Mouse (Mus musculus): ENCODE measurements around the gene Vamp2.

DNA sequence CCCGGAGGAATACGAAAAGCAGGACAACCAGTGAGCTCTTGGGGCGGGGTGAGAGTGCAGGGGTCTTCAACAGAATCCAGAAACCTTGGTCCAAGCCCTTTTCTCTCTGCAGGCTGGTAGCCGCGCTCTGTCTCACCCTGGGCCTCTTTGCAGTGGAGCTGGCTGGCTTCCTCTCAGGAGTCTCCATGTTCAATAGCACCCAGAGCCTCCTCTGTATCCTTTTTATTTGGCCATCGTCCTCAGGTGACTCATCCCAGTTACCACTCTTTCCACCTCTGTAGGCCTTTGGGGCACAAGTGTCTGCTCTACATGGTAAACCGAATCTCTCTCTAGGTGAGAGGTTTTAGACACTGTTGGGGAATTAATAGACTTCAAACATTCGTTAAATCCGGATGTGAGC lies 17.0 kb upstream of the Vamp2 start:
- TF ChIP-seq CTCF (IDR thresholded peaks at IDR 0.05; ENCODE audit: low read depth) (no peak), EP300 (IDR thresholded peaks at IDR 0.05; ENCODE audit: low read depth) (no peak)
